Mouse (Mus musculus) urinary bladder, postnatal 4 days (tissue): ENCODE results near the gene Gm20431.

Experiments used
- DNase-seq, 2 experiments: peaks; one replicate each; pipeline ENCODE4 v3.0.0; 2021 to 2022; ENCODE audit warnings: low spot score in 2 of 2

Gene Gm20431

DNA sequence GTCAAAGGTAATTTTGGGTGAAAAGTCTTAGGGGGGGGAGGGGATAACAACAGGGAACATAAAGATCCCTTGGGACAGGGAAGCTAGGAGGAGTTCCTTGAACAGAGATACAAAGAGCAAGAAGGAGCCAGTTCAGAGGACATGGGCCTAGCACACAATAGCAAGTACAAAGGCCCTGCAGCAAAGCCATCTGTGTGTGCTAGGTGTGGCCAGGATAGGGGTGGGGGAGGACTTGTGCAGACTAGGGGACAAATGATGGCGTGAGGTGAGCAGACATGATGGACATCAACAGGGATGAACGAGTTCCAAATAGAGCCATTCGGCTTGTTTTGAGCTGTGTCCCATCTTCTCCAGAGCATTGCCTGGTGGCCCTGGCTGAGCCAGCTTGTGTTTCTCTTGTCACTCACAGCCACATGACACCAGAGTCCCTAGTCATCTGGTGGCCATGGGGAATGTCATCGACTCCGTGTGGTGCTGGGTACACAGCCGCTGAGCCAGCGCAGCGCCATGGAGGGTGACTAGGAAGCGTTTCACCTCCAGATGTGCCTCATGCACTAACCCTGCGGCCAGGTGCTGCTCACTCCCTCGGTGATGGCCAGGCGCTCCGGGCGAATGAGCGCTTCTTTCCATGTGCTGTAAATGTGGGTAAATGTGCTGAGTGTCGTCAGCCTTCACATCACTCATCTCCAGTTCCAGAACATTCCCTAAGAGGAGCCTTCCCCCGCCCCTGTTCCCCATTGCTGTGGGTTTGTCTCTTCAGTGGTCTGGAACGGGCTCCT lies 89.7 kb downstream of the Gm20431 start:
- no peak for DNase-seq

DNA sequence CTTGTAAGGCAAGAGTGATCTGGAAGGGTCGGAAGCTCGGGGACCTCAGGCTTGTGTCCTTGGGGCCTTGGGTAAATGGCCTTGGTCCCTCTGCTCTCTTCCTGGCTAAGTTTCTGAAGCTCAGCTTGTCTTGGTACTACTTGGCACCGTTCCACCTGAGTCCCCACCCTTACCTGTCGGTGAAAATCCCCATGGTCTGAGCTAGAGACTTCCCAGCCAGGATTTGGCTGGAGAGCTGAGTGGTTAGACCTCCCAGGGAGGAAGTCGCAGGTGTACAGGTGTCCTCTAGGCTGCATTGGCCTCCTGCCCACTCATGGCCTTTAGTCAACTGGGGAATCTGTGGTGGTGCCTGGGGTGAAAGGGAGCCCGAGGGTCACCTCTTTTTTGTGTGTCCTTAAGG lies 90.5 kb downstream of the Gm20431 start:
- no peak for DNase-seq

DNA sequence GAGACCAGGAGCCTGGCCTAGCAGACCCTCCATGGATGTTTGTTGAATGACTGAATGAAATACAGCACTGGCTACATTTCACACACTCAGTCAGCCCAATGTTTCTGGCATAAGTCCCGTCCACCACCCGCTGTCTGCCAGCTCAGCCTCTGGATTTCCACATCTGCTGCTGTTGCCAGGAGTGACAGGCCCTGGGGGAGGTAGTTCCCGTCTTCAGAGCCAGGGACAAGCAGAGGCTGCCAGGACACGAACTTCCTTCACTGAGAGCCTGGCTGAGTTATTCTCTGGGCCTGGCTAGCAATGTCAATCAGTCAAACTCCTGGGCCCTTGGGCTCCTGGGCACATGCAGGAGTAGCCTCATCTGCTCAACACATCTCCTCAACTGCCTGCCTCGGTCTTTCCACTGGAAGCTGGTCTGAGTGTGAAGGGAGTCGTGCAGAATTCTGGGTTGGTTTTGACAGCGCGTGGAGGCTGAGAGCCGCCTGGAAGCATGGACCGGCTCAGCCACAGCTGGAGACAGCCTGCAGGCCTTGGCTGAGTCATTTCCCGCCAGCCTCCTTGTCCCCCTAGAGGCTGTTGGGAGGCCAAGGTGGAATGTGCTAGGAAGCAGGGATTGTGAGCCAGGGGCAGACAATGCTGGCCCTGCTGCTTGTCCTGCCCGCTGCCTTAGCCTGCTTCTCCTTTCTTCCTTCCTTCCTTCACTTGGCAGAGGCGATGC lies 91.2 kb downstream of the Gm20431 start:
- peak in 1 of 2 experiments; percentile 51 for DNase-seq

DNA sequence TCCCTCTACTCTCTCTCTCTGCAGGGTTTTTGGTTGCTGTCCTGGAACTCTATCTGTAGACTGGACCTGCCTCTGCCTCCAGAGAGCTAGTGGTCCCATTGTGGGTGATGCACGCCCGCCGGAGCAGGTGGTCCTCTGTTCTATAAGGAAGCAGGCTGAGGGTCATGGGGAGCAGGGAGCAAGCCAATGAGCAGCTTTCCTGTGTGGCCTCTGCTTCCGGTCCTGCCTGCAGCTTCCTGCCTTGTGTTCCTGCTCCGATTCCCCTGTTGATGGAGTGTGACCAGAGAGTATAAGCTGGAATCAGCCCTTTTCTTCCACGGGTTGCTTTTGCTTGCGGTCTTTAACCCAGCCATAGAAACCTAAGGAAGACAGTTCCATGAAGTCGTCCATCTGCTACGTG lies 93.2 kb downstream of the Gm20431 start:
- no peak for DNase-seq

DNA sequence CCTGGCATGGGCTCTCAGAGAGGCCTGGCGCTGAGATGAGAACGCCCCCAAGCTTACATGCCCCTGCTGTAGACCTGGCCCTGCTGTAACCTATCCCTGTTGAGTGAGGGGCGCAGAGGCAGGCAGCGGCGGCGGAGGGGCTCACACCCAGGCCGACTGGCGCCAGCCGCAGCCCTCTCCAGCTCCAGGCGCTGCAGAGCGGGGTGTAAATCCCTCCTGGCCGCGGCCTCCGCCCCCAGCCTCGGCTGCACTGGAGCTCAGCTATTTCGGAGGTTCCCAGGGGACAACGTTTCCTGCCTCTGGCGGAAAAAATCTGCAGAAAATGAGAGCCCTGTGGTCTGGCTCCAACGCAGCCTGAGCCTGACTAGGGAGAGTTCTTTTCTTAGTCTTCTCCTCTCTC lies 95.6 kb downstream of the Gm20431 start:
- DNase-seq = peak in 1 of 2 experiments; percentile 55

DNA sequence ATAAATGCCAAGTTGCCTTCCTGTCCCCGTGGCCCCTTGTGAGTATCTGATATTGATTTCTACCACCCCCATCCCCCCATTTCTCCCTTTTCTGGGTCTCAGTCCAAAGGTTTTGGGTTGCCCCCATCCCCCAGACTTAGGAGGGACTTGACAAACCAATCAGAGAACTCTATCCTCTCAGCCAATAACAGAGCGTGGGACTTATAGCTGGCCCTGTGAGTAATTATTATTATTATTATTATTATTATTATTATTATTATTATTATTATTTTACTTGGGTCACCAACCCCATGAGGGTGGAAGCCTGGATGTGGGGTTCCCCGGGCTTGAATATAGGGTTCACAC lies 96.0 kb downstream of the Gm20431 start:
- DNase-seq = no peak

DNA sequence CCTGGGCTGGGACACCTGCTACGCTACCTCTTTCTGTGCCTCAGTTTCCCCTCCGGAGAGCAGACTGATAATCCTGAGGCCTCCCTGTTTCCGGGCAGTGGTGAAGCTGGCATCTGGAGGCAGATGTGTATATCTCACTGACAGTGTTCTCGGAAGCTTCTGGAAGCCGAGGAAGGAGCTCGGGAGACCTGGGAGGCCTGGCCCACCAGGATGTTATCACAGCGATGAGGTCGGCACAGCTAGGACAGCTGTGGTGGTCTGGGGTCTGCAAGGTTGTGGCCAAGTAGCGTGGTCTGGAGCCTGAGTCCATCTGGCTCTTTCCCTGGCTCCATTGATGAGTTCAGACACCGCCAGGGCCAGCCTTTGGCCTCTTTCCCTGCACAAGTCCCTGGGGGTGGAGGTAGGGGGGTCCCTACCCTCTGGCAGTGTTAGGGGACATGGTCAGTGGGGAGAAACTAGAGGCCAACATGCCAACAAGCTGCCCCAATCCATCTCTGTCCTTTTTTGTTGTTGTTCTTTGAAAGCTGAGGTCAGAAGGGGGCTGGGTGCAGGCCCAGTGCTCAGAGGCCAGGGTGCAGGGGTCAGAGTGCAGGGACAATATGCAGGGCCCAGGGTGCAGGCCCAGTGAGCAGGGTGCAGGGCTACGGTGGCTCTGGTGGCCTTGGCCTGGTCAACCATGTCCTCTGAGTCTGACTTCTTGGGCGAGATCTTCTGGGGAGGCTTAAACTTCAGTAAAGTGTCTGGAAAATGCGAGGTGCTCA lies 96.6 kb downstream of the Gm20431 start:
- no peak for DNase-seq

DNA sequence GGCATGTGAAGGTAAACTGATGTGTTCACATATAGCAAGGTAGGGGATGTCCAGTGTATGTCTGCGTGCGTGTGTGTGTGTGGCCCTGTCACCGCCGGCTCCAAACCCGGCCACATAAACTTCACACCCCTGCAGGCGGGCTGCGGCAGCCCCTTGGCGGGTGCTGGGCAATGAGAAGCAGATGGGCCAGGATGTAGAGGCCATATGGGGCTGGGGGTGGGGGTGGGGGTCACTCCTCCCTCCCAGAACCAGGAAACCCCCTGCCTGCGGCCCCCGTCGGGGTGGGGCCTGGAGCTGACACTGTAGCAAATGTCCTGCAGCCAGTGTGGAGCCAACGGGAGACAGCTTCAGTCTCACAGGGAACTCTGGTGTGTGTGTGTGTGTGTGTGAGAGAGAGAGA lies 97.6 kb downstream of the Gm20431 start:
- no peak for DNase-seq

DNA sequence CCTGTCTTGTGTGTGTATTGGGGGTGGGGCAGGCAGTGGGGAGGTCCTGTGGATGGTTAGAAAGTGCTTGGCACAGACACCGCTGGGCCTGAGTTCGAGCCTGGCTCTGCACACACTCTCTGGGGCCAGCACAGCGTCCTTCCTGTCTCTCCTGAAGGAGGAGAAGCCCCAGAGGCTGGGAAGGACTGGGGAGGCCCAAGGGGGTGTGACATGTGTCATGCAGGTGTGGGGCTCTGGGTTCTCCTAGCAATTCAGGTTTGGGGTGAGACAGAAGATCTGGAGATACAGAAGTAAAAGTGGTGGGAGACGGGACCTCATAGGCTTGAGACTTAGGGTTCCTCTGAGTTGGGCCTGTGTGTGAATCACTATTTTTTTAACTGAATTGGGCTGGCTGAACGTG lies 98.3 kb downstream of the Gm20431 start:
- DNase-seq = no peak

DNA sequence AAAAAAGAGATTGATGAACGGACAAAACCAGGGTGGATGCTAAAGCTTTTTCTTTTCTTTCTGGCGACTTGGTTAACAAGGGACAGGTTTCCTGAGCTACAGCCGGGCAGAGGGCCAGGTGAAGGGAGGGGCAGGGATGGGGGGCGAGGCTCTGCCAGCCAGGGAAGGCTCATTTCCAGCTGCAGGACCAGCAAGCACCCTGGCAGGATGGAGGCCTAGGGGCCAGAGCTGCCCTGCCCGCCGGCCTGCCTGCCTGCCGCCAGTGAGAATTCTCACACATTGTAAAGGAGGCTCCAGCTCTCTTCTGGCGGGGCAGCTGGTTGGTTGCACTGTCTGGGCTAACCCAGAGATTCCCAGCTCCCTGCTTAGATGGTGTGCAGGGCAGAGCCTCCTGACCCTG lies 99.2 kb downstream of the Gm20431 start:
- no peak for DNase-seq

DNA sequence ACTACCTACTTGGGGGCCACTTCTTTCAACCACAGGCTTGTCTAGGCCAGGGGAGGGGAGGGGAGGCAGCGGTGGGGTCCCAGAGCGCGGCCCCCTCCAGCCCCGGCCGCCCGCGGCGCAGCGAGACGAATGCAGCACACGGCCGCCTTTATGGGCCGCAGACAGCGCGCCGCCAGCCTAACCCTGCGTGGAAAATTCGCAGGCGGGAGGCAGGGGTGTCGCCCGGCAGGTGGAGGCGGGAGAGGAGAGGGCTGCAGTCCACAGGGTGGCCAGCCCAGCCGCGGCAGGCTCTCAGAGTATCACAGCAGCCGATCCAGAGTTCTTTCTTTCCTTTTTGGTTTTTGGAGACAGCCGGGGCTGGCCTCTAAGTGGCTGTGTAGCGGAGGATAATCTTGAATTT lies 101.9 kb downstream of the Gm20431 start:
- DNase-seq = no peak
